Mouse (Mus musculus) hindbrain, embryonic 13.5 days (tissue): Measurements from ENCODE around the gene Cd7. TPM values are rescaled to one million over a fixed set of nuclear protein-coding genes. Genes with fewer than 3 reads are reported as not detected.
A peak's percentile ranks its signal among the peaks of the same experiment; 100 is the strongest.
"Not testable (repeated sequence)": the region's sequence is repeated elsewhere in the genome, so short reads cannot be mapped to it uniquely, and the experiment has no call there.

Experiments
- ATAC-seq: fragments of 200-750 bp; cut with Nextera tagmentation; 2 replicates; pipeline ENCODE4 v1.8.0; 2017; ENCODE audit warnings: moderate TSS enrichment; ENCODE audit not compliant: low FRiP score
- H3K27ac ChIP-seq: fragments of 300-500 bp; sonication (generic); 2 replicates; pipeline ENCODE4 v1.5.1; 2015; ENCODE audit warnings: inconsistent platforms, mild to moderate bottlenecking, moderate library complexity
- H3K27me3 ChIP-seq: fragments of 300-500 bp; sonication (generic); 2 replicates; pipeline ENCODE4 v1.6.1; 2015; ENCODE audit warnings: mild to moderate bottlenecking, inconsistent platforms
- H3K36me3 ChIP-seq: fragments of 300-500 bp; sonication (generic); 2 replicates; pipeline ENCODE4 v1.6.1; 2015; ENCODE audit warnings: mild to moderate bottlenecking, inconsistent platforms
- H3K4me1 ChIP-seq: fragments of 300-500 bp; sonication (generic); replicated peaks from 2 replicates; pipeline ENCODE4 v1.6.1; 2015; ENCODE audit warnings: inconsistent platforms
- H3K4me2 ChIP-seq: fragments of 300-500 bp; sonication (generic); 2 replicates; pipeline ENCODE4 v1.6.1; 2015; ENCODE audit warnings: inconsistent platforms, mild to moderate bottlenecking, moderate library complexity
- H3K4me3 ChIP-seq: fragments of 300-500 bp; sonication (generic); 2 replicates; pipeline ENCODE4 v1.5.1; 2015; ENCODE audit warnings: mild to moderate bottlenecking, inconsistent platforms
- H3K9ac ChIP-seq: fragments of 300-500 bp; sonication (generic); 2 replicates; pipeline ENCODE4 v1.6.1; 2015; ENCODE audit warnings: mild to moderate bottlenecking, inconsistent platforms
- H3K9me3 ChIP-seq: fragments of 300-500 bp; sonication (generic); 2 replicates; pipeline ENCODE4 v1.6.1; 2016; ENCODE audit warnings: inconsistent platforms
- WGBS: fragments of 180-500 bp; shearing (Covaris S2); methylation state at CpG from one replicate; pipeline ENCODE4 v1.1.7; 2015; 5-methylcytosine and 5-hydroxymethylcytosine counted together
- polyA plus RNA-seq: library from polyadenylated mRNA; unstranded; fragments of >200 nt; fragmentation: Nextera tagmentation; extraction: Ambion mirVana; gene quantifications from 2 replicates; pipeline ENCODE4 v1.2.1, GENCODE M21; 2015

Gene Cd7
- polyA plus RNA-seq, 1 experiment from 2014 or later = not detected

- not testable (repeated sequence) for H3K4me1 ChIP-seq, H3K4me3 ChIP-seq, H3K27ac ChIP-seq, ATAC-seq, H3K9ac ChIP-seq, H3K36me3 ChIP-seq, H3K9me3 ChIP-seq, H3K4me2 ChIP-seq
- peaks cover 23% of the 10 kb centered on the region; the same call in 1 of the 2 replicates for H3K27me3 ChIP-seq
- WGBS = 39% methylated on average over 1 of the region's 1 CpGs
Observed at GRCm38 (mm10) chr11:121043025-121043424, 3.8 kb upstream of the Cd7 start.

DNA sequence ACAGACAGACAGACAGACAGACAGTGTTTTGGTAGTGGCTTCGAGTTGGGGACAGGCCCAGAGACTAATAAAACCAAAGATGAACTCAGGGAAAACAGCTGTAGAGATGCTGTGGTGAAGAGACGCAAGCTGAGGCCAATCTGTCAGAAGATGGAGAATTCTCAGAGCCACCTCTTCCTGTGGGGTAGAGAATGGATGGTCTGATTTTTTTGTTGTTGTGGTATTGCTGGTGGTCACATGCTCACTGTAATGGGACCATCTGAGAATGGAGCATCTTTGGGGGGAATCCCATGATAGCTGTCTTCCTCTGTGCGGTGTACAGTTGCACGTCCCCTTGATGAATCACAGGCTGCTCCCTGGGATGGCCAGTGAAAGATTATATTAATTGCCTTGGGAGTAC is 3.3 kb upstream of the Cd7 start:
- H3K4me2 ChIP-seq = no peak overlapping the region
- peaks cover 22% of the 10 kb centered on the region; the same call in 1 of the 2 replicates for H3K27me3 ChIP-seq
- no peak overlapping the region for H3K27ac ChIP-seq
- no peaks in the 10 kb centered on the region for H3K9me3 ChIP-seq
- no peak overlapping the region for H3K9ac ChIP-seq
- WGBS = 80% methylated on average over 4 of the region's 4 CpGs
- no peaks in the 10 kb centered on the region for H3K36me3 ChIP-seq
- ATAC-seq = no peak
- no peaks in the 10 kb centered on the region for H3K4me1 ChIP-seq
- no peak overlapping the region for H3K4me3 ChIP-seq

- Histone ChIP-seq H3K27me3 (peaks cover 18% of the 10 kb centered on the region; the same call in 1 of the 2 replicates), H3K4me1 (no peaks in the 10 kb centered on the region), H3K4me2 (no peak overlapping the region), H3K27ac (no peak overlapping the region), H3K9me3 (no peaks in the 10 kb centered on the region), H3K36me3 (no peaks in the 10 kb centered on the region), H3K9ac (no peak overlapping the region), H3K4me3 (no peak overlapping the region)
- no peak for ATAC-seq
- 80% methylated on average over 4 of the region's 4 CpGs for WGBS
Observed at GRCm38 (mm10) chr11:121041636-121042035, 2.4 kb upstream of the Cd7 start.

- Histone ChIP-seq H3K9ac (no peak overlapping the region), H3K4me1 (no peaks in the 10 kb centered on the region), H3K4me2 (no peak overlapping the region), H3K36me3 (no peaks in the 10 kb centered on the region), H3K9me3 (no peaks in the 10 kb centered on the region), H3K27ac (no peak overlapping the region), H3K4me3 (no peak overlapping the region), H3K27me3 (peaks cover 18% of the 10 kb centered on the region; the same call in 1 of the 2 replicates)
- no peak for ATAC-seq
- WGBS = 6% methylated on average over 4 of the region's 4 CpGs
Observed at GRCm38 (mm10) chr11:121041212-121041611, 2.0 kb upstream of the Cd7 start.

DNA sequence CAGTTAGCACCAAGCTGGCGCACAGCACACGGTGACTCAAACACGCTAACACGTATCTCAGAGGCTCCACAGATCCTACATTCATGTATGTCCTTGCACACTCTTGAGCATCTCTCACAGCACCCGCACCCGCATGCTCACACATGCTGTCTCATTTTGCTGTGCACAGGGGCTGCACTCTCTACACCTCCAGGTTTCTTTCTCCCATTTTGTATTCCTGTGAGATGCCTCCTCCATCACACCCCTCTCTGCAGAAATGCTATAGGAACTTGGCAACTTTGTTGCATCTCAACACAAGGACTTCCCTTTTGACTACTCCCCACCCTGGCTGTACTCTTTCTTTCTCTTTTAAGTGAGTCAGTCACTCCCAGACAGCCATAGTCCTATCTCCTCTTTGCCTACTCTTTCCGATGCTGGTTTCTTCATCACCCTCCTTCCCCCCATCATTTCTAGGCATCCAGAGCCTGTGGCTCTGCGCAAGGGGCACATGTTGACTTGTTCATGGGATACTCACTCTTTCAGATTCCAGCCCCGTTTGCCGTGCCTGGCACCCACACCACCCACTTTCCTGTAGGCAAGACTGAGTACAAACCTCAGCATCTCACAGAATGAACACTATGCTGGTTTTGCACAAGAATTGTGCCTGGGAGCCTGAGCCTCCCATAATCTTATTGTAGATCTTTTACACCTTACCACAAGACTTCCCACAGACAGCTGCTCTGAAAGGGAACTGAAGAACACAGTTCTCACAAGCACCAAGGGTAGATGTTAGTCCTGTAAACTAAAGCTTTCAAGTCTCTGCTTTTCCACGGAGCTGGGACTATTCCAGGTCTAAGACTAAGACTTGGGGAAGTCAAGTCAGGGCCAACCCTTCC is 615 bp downstream of the Cd7 start:
- Histone ChIP-seq H3K4me2 (no peak overlapping the region), H3K4me1 (no peaks in the 10 kb centered on the region), H3K27me3 (peaks cover 12% of the 10 kb centered on the region; the same call in 1 of the 2 replicates), H3K9me3 (no peaks in the 10 kb centered on the region), H3K4me3 (no peak overlapping the region), H3K9ac (no peak overlapping the region), H3K36me3 (no peaks in the 10 kb centered on the region), H3K27ac (no peak overlapping the region)
- ATAC-seq = no peak
- WGBS = 91% methylated on average over 11 of the region's 11 CpGs

GRCm38 (mm10) chr11:121033118-121033517 is 6.1 kb downstream of the Cd7 start:
- WGBS = 89% methylated on average over 5 of the region's 5 CpGs
- no peaks in the 10 kb centered on the region for H3K9me3 ChIP-seq
- no peak overlapping the region for H3K9ac ChIP-seq
- ATAC-seq = no peak
- H3K36me3 ChIP-seq = no peaks in the 10 kb centered on the region
- H3K4me3 ChIP-seq = no peak overlapping the region
- no peak overlapping the region for H3K4me2 ChIP-seq
- no peaks in the 10 kb centered on the region for H3K4me1 ChIP-seq
- H3K27ac ChIP-seq = no peak overlapping the region
- H3K27me3 ChIP-seq = no peaks in the 10 kb centered on the region

DNA sequence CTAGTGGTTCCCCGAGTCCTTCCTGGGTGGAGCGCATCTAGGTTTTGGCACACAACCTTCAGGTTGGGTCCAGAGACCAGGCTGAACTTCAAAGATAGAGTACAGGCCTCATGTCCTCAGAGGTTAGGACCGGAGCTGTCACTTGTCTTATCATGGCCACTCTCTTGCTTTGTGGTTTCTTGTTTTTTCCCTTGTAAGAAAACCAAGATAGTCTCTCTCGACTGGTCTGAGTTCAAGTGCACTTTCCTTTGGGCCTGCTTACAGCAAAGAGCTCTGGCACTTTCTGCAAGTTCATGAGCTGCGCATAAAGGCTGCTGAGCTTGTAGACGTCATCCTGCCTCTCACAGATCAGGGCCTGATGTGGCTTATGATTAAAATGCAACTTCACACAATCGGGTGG is 12.0 kb downstream of the Cd7 start:
- no peak for ATAC-seq
- no peak overlapping the region for H3K4me2 ChIP-seq
- no peaks in the 10 kb centered on the region for H3K36me3 ChIP-seq
- no peaks in the 10 kb centered on the region for H3K9me3 ChIP-seq
- no peak overlapping the region for H3K9ac ChIP-seq
- 84% methylated on average over 7 of the region's 7 CpGs for WGBS
- no peaks in the 10 kb centered on the region for H3K27me3 ChIP-seq
- no peak overlapping the region for H3K4me3 ChIP-seq
- H3K27ac ChIP-seq = no peak overlapping the region
- H3K4me1 ChIP-seq = no peaks in the 10 kb centered on the region

DNA sequence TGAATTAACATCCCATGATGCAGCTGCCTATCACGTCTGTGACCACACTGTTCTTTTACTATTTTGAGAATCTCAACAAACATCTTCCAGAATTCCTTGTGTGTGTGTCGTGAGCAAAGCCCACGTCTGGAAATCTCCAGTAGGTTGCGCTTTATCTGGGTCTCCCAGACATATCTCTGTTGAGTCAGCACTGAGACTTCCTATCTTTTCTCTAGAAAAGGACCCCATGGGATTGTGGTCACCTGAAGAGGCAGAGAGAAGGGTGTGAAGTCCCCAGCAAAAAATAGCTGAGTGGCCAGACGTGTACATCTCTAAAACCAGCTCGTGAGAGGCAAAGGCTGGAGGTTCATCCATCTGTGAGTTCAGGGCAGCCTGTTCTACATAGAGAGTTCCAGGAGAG is 15.1 kb downstream of the Cd7 start:
- Histone ChIP-seq H3K36me3 (no peaks in the 10 kb centered on the region), H3K9ac (no peak overlapping the region), H3K4me1 (no peaks in the 10 kb centered on the region), H3K4me3 (no peak overlapping the region), H3K4me2 (no peak overlapping the region), H3K27me3 (no peaks in the 10 kb centered on the region), H3K9me3 (no peaks in the 10 kb centered on the region), H3K27ac (no peak overlapping the region)
- WGBS = 74% methylated on average over 6 of the region's 6 CpGs
- ATAC-seq = no peak

- H3K9me3 ChIP-seq = no peaks in the 10 kb centered on the region
- no peaks in the 10 kb centered on the region for H3K4me1 ChIP-seq
- H3K27me3 ChIP-seq = no peaks in the 10 kb centered on the region
- H3K9ac ChIP-seq = no peak overlapping the region
- no peak overlapping the region for H3K4me3 ChIP-seq
- H3K27ac ChIP-seq = no peak overlapping the region
- H3K36me3 ChIP-seq = no peaks in the 10 kb centered on the region
- WGBS = 86% methylated on average over 5 of the region's 5 CpGs
- H3K4me2 ChIP-seq = no peak overlapping the region
- ATAC-seq = no peak
Observed at GRCm38 (mm10) chr11:121019501-121019900, 19.7 kb downstream of the Cd7 start.

DNA sequence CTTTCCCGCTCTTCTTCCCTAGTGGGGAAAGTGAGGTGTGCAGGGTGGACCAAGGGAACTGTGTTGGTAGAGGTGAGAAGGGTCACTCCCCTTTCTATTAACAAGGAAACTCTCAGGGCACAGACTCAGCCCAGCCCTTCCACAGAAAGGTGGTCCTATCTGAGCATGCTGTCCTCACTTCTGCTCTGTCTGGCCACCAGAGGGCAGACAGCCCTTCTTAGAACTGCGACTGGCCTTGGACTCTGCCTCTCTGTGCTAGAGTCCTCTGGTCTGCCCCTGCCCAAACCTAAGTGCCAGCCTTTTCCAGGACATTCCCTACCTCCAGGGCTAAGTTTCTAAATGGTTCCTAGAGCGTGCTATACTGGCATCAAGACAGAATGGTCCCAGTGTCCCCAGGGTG is 21.5 kb downstream of the Cd7 start:
- no peak overlapping the region for H3K4me2 ChIP-seq
- H3K9ac ChIP-seq = no peak overlapping the region
- no peaks in the 10 kb centered on the region for H3K4me1 ChIP-seq
- H3K27me3 ChIP-seq = no peaks in the 10 kb centered on the region
- 38% methylated on average over 3 of the region's 3 CpGs for WGBS
- peak; percentile 66 for ATAC-seq
- no peaks in the 10 kb centered on the region for H3K36me3 ChIP-seq
- no peaks in the 10 kb centered on the region for H3K9me3 ChIP-seq
- H3K27ac ChIP-seq = no peak overlapping the region
- H3K4me3 ChIP-seq = no peak overlapping the region

DNA sequence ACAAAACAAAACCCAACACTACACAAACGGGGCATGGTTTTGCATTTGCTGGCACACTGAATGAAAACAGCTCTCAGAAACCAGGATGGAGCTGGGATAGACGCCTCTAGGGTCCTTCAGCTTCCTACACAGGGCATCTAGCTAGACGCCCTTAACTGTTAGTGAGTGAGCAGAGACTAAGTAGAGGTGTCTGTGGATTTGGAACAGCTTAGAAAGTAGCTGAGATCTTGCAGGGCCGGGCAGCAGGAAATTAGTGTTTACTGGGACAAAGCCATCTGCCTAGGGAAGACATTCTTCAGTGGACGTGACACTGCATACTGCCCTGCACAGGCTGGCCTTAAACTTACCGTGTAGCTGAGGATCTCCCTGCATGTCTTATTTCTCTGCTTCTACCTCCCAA is 23.7 kb downstream of the Cd7 start:
- Histone ChIP-seq H3K9ac (no peak overlapping the region), H3K27me3 (no peaks in the 10 kb centered on the region), H3K4me3 (no peak overlapping the region), H3K9me3 (no peaks in the 10 kb centered on the region), H3K36me3 (no peaks in the 10 kb centered on the region), H3K27ac (no peak overlapping the region), H3K4me2 (no peak overlapping the region), H3K4me1 (no peaks in the 10 kb centered on the region)
- WGBS = 77% methylated on average over 6 of the region's 6 CpGs
- no peak for ATAC-seq

DNA sequence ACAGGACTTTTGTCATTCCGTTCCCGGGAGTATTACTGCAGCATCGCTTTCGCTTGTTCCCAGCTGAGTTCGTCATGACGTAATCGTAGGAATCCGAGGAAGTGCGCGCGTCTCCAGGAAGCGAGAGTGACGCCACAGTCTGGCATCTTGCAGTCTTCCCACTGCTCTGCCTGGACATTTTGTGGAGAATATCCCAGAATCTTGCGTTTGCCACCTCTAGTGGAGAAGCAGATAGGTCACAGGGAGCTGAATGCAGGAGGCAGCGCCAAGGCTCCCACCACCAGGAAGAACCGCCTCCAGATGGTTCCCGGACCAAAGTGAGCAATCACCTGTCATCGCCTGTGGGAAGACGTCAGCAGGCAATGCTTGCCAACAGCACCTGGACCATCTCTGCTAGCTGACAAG is 24.3 kb downstream of the Cd7 start:
- Histone ChIP-seq H3K4me2 (peak overlapping the region; percentile 32), H3K4me3 (no peak overlapping the region; the same call in 1 of the 2 replicates), H3K4me1 (no peaks in the 10 kb centered on the region), H3K9ac (0 out of 2 replicates have a peak overlapping the region, but pooled peaks have one; percentile 6), H3K27me3 (no peaks in the 10 kb centered on the region), H3K9me3 (no peaks in the 10 kb centered on the region), H3K27ac (no peak overlapping the region), H3K36me3 (no peaks in the 10 kb centered on the region)
- 63% methylated on average over 19 of the region's 19 CpGs for WGBS
- ATAC-seq = no peak

GRCm38 (mm10) chr11:121013656-121014055 is 25.6 kb downstream of the Cd7 start:
- ATAC-seq = no peak
- Histone ChIP-seq H3K4me2 (no peak overlapping the region), H3K9ac (no peak overlapping the region), H3K27ac (no peak overlapping the region), H3K9me3 (no peaks in the 10 kb centered on the region), H3K36me3 (no peaks in the 10 kb centered on the region), H3K27me3 (no peaks in the 10 kb centered on the region), H3K4me3 (no peak overlapping the region), H3K4me1 (no peaks in the 10 kb centered on the region)
- WGBS = 84% methylated on average over 7 of the region's 7 CpGs
